Comparison of ENCODE assay signal across 9 mouse cellular contexts in genomic region chr1:158713301-158714095, GRCm38 (mm10).
DNase-seq lines count a peak whose midpoint lies in the region; ATAC-seq and TF ChIP-seq lines count a peak whose summit lies in the region.
"Had no signal": no experiment of that assay in that cellular context is flagged by ENCODE, and none has a peak within 500 bp of the region (broad histone marks: within the 10 kb centered on the region; RNA-seq: fewer than 3 reads in every experiment).

No protein-coding gene starts in this region.

- no peak overlapping the region for H3K4me3 ChIP-seq in cerebellum, adult 2 months (replicated peaks; ENCODE audit: insufficient read depth, low read depth, low read length)
- no peak overlapping the region for H3K4me3 ChIP-seq in lung, embryonic 16.5 days (ENCODE audit: low read length)
- H3K4me3 ChIP-seq: neural tube, embryonic 12.5 days had no signal

- WGBS in cerebellum, adult 2 months = 58% methylated on average over 5 of the region's 5 CpGs
- 32% methylated on average over 5 of the region's 5 CpGs for WGBS in lung, embryonic 16.5 days

- DNase-seq in kidney, postnatal 10 days = peak; percentile 42
- DNase-seq in kidney, adult 11 months = no peak
- peak; percentile 88 for DNase-seq in NIH3T3 (ENCODE audit: low read depth)
- peak; percentile 19 to 33 for DNase-seq in cerebellum, adult 2 months
- peak; percentile 29 for DNase-seq in gastrocnemius, postnatal 25 days
- no peak for DNase-seq in spleen, adult 12 weeks (ENCODE audit: low spot score)
- no peak for DNase-seq in thymus, postnatal 10 days (ENCODE audit: low spot score in 2 of 2)

- H3K9ac ChIP-seq in lung, embryonic 16.5 days (ENCODE audit: low read length) = no peak overlapping the region
- H3K9ac ChIP-seq: neural tube, embryonic 12.5 days had no signal

- no peaks in the 10 kb centered on the region for H3K27me3 ChIP-seq in cerebellum, adult 2 months (ENCODE audit: control insufficient read depth, insufficient read depth, low read length)
- H3K27me3 ChIP-seq in lung, embryonic 16.5 days (ENCODE audit: control insufficient read depth, insufficient read depth, low read depth, low read length) = no peaks in the 10 kb centered on the region
- H3K27me3 ChIP-seq: neural tube, embryonic 12.5 days had no signal

- no peaks in the 10 kb centered on the region for H3K4me1 ChIP-seq in cerebellum, adult 2 months (ENCODE audit: control insufficient read depth, insufficient read depth, low read length)
- H3K4me1 ChIP-seq in lung, embryonic 16.5 days (replicated peaks; ENCODE audit: control insufficient read depth, insufficient read depth, low read length) = 0 out of 2 replicates have a peak, but pooled peaks cover 2% of the 10 kb centered on the region
- H3K4me1 ChIP-seq: neural tube, embryonic 12.5 days had no signal

- no peaks in the 10 kb centered on the region for H3K36me3 ChIP-seq in lung, embryonic 16.5 days (ENCODE audit: control insufficient read depth, insufficient read depth, low read length)
- H3K36me3 ChIP-seq: neural tube, embryonic 12.5 days had no signal

- H3K4me2 ChIP-seq in lung, embryonic 16.5 days (ENCODE audit: low read depth, low read length) = no peak overlapping the region
- H3K4me2 ChIP-seq: neural tube, embryonic 12.5 days had no signal

- TF ChIP-seq CTCF in cerebellum, adult 2 months (IDR thresholded peaks at IDR 0.05; ENCODE audit: borderline replicate concordance, insufficient read depth, low read depth, low read length) = peak; percentile 68

- no peak overlapping the region for H3K27ac ChIP-seq in cerebellum, adult 2 months (ENCODE audit: insufficient read depth, low read length)
- H3K27ac ChIP-seq in lung, embryonic 16.5 days (ENCODE audit: low read length) = no peak overlapping the region
- H3K27ac ChIP-seq: neural tube, embryonic 12.5 days had no signal

- TF ChIP-seq POLR2A in cerebellum, adult 2 months (IDR thresholded peaks at IDR 0.05; ENCODE audit: borderline replicate concordance, insufficient read depth, low read length) = no peak

- H3K9me3 ChIP-seq in lung, embryonic 16.5 days (ENCODE audit: control insufficient read depth, low read length) = no peaks in the 10 kb centered on the region
- H3K9me3 ChIP-seq: neural tube, embryonic 12.5 days had no signal

- ATAC-seq in lung, embryonic 16.5 days (ENCODE audit: low read depth) = peak; percentile 12; the same call in 1 of the 2 replicates

Comparison
In these comparisons a context has a peak if more than half of its experiments do, and no peak if none do; other contexts are left out.
1. DNase-seq: peak in kidney, postnatal 10 days (single experiment), NIH3T3 (single experiment), cerebellum, adult 2 months (2 of 2) and gastrocnemius, postnatal 25 days (single experiment); none in kidney, adult 11 months (single experiment), spleen, adult 12 weeks (single experiment) and thymus, postnatal 10 days (0 of 2).